Mouse (Mus musculus) gastrocnemius, adult 8-10 months (tissue): ENCODE results near the gene Hscb. TPM values are rescaled to one million over a fixed set of nuclear protein-coding genes. Genes with fewer than 3 reads are reported as not detected.

Experiments used
- DNase-seq, 2 experiments: peaks; one replicate each; pipeline ENCODE4 v3.0.0; 2022; ENCODE audit warnings: low spot score in 2 of 2
- total RNA-seq, 4 experiments: library from RNA; stranded (reverse); gene quantifications; 2 replicates each; pipeline ENCODE4 v1.2.4; 2022

Hscb gene
- total RNA-seq, 4 experiments from 2014 or later, result 12.9 to 18.1 (median 16.1) TPM

DNA sequence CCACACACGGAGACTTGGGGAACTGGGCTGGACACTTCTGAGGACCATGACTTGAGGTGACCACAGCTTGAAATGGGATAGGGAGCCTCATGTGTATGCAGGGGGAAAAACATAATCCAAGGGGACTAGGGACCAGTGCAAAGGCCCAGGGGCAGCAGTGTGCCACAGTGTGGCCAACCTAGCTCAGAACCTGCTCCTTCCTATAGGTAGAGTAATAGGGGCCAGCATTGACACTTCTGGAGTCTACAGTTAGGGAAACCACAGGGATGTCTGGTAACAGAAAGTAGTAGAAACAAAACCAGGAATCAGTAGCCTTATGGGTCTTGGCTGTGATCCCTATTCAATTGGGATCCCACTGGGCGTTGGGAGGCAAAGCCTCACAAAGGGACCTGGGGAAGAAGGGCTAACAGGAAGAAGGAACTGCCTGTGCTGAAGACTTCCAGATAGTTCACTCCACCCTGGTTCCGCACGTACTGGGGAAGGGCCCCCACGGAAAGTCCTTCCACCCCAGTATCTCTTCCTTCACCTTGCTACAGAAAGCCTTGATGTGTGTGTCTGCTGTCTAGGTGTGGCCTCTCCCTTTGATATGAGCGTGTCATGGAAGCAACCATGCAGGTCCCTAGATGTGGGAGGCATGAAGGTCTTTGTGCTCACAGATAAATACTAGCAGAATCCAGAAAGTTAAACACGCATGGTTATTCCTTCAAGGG is 57.9 kb downstream of the Hscb start:
- no peak for DNase-seq

DNA sequence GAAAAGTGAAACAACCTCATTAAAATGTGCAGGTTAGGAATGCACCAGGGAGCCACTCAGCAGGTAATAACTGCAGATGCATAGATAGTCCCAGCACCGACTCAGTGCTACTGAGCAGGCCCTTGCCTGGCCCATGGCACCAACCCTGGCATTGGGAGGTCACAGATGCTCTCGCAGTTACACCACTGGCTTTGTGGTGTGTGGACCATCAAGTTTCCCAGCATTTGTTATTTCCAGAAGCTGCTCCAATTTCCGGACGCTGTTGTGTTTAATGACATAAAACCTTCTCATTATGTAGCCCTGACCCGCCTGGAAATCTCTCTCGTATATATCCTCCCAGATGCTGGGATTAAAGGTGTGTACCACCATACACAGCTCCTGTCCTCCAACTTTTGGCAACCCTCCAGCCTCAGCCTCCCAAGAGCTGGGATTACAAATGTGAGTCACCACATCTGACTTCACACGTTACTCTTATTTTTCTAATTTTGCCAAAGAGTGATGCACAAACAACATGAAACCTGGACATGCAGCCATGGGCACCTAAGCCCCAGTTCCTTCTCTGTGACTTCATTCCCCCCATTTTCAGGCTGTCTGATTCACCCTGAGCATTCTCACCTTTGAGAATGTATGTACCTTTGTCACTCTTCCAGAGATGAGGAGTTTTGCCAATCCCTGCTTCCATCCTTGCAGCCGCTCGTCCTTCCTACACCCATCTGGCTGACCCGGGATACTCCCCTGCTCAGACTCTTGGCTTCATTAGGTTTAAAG is 58.6 kb downstream of the Hscb start:
- no peak for DNase-seq

DNA sequence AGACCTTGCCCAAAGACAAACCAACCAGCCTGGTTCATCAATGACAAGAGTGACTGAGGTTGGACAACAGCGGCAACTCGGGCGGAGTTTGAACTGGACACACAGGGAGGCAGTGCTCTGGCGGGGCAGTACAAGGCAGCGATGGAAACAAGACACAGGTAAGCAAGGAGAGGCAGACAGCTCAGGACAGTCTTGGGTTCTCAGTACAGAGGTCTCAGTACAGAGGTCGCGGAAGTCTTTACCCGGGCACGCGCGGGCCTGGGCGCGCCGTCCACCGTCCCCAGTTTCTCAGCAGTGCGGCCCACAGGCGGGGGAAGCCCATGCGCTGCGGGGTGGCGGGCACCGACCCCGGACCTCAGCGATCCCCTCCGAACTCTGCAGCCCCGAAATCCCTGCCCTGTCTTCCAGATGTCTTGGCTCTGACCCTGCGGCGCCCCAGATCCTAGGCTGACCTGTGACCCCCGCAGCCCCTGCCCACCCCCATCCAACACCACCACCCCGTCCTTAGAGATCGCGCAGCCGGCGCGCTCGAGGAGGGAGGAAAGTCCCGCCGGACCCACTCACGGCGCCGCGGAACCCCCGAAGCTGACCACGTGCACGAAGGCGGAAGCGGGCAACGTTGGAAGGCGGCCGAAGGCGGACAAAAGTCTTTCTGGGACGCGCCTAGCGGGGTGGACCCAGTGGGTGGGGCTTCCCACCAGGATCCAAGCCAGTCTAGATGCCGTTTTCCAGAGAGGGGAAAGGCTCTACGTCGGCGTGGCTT is 59.4 kb downstream of the Hscb start, which contains the start of gene Pus1:
Pus1 (minus strand) TSS at position 662 of the 763 bp plus-strand sequence.
- DNase-seq, result peak; percentile 86 to 88

DNA sequence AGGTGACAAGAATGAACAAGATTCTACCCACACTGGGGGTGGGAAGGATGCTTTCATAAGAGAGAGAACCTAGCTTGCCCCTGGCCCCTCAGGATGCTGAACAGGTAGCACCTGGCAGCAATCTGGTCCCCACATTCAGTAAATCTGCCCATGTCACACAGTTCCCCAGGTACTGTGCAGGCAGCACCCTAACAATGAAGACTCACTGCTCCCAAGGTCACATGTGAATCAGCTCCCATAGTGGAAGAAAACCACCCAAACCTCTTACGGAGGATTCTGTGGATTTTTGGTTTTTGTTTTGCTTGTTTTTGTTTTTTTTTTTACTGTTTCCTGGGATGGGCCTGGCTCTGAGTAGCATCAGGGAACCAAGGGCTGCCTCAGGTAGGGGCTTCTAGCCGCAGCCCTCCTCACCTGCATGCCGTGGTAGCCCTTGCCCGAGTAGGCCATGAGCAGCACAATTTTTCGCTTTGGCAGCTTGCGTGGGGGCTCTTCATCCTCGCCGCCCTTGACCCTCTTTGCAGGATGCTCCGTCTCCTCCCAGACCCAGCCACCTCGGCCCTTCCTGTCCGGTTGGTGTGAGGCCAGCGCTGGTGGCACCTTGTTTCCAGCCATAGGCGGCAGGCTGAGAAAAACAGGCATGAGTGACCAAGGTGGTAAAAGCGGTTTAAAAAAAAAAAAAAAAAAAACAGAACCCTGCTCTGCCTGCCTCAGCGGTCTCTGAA is 60.1 kb downstream of the Hscb start:
- no peak for DNase-seq

Other genes with a start within 250 kb of the Hscb start
- 10 to 100 TPM; 14.3 to 16.9 (median 15.0) TPM for gene Noc4l, start 186.4 kb downstream of the Hscb start, total RNA-seq
- 1 to 10 TPM; 5.7 to 9.7 (median 7.3) TPM for gene Ddx51, start 186.3 kb downstream of the Hscb start, total RNA-seq
- 10 to 100 TPM; 18.9 to 23.7 (median 22.2) TPM for gene Ep400, start 69.1 kb downstream of the Hscb start, total RNA-seq
- 10 to 100 TPM; 11.5 to 14.0 (median 12.4) TPM for gene Pus1, start 59.1 kb downstream of the Hscb start, total RNA-seq
- 10 to 100 TPM; 46.3 to 64.6 (median 55.0) TPM for gene Ulk1, start 29.7 kb downstream of the Hscb start, total RNA-seq
- gene Chek2, start 202 bp upstream of the Hscb start, total RNA-seq, result 1 to 10 TPM in 1 of 4 experiments, under 1 TPM in 3; 0.46 to 1.1 (median 0.68) TPM
- gene Ttc28, start 40.0 kb upstream of the Hscb start, total RNA-seq, result 10 to 100 TPM; 14.9 to 18.9 (median 15.9) TPM